Mouse (Mus musculus) hindbrain, embryonic 12.5 days (tissue): ENCODE measurements around the gene Pald1. TPM values are rescaled to one million over a fixed set of nuclear protein-coding genes. Genes with fewer than 3 reads are reported as not detected.

Source experiments
- ATAC-seq: fragments of 200-750 bp; cut with Nextera tagmentation; 2 replicates; pipeline ENCODE4 v1.8.0; 2017; ENCODE audit warnings: moderate TSS enrichment; ENCODE audit not compliant: low FRiP score
- H3K27ac ChIP-seq: fragments of 300-500 bp; sonication (generic); 2 replicates; pipeline ENCODE4 v1.5.1; 2016; ENCODE audit warnings: mild to moderate bottlenecking
- H3K27me3 ChIP-seq: fragments of 300-500 bp; sonication (generic); 2 replicates; pipeline ENCODE4 v1.6.1; 2016; ENCODE audit warnings: mild to moderate bottlenecking
- H3K36me3 ChIP-seq: fragments of 300-500 bp; sonication (generic); 2 replicates; pipeline ENCODE4 v1.6.1; 2016; ENCODE audit warnings: mild to moderate bottlenecking
- H3K4me1 ChIP-seq: fragments of 300-500 bp; sonication (generic); 2 replicates; pipeline ENCODE4 v1.6.1; 2016
- H3K4me2 ChIP-seq: fragments of 300-500 bp; sonication (generic); replicated peaks from 2 replicates; pipeline ENCODE4 v1.6.1; 2016; ENCODE audit warnings: mild to moderate bottlenecking
- H3K4me3 ChIP-seq: fragments of 300-500 bp; sonication (generic); 2 replicates; pipeline ENCODE4 v1.5.1; 2016; ENCODE audit warnings: mild to moderate bottlenecking
- H3K9ac ChIP-seq: fragments of 300-500 bp; sonication (generic); 2 replicates; pipeline ENCODE4 v1.6.1; 2016; ENCODE audit warnings: mild to moderate bottlenecking, moderate library complexity
- H3K9me3 ChIP-seq: fragments of 300-500 bp; sonication (generic); replicated peaks from 2 replicates; pipeline ENCODE4 v1.6.1; 2016; ENCODE audit warnings: mild to moderate bottlenecking
- WGBS: fragments of 180-500 bp; shearing (Covaris S2); methylation state at CpG from one replicate; pipeline ENCODE4 v1.1.7; 2016; 5-methylcytosine and 5-hydroxymethylcytosine counted together
- polyA plus RNA-seq: library from polyadenylated mRNA; unstranded; fragments of >200 nt; fragmentation: Nextera tagmentation; extraction: Ambion mirVana; gene quantifications from 2 replicates; pipeline ENCODE4 v1.2.1, GENCODE M21; 2016

The Pald1 gene
- polyA plus RNA-seq, 1 experiment from 2014 or later: 39.3 TPM

DNA sequence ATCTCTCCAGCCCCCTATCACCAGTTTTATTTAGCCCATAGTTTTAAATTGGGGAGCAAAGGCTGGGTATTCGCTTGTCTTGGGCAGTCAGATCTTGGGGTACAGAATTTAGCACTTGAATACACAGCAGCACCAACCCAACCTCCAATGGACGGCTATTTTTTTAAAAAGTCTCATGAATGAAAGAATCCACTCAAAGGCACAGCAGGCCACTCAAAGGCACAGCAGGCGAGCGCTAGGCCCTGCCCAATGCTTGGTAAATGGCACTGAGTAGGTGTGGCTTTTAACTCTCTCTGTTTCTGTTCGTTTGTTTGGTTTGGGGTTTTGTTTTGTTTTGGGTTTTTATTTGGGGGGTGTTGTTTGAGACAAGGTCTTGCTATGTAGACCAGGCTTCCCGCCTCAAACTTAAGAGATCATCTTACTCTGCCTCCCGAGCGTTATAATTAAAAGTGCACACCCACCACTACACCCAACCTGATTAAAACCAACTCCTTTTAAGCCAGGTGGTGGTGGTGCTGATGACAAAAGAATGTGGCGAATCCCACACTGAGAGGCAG lies 67.9 kb downstream of the Pald1 start:
- no peak for ATAC-seq
- Histone ChIP-seq H3K9me3 (no peaks in the 10 kb centered on the region), H3K4me1 (0 out of 2 replicates have a peak, but pooled peaks cover 5% of the 10 kb centered on the region), H3K27ac (no peak overlapping the region), H3K4me3 (no peak overlapping the region), H3K27me3 (no peaks in the 10 kb centered on the region), H3K9ac (no peak overlapping the region), H3K36me3 (peaks cover 12% of the 10 kb centered on the region; the same call in 1 of the 2 replicates), H3K4me2 (no peak overlapping the region)
- 15% methylated on average over 9 of the region's 9 CpGs for WGBS

DNA sequence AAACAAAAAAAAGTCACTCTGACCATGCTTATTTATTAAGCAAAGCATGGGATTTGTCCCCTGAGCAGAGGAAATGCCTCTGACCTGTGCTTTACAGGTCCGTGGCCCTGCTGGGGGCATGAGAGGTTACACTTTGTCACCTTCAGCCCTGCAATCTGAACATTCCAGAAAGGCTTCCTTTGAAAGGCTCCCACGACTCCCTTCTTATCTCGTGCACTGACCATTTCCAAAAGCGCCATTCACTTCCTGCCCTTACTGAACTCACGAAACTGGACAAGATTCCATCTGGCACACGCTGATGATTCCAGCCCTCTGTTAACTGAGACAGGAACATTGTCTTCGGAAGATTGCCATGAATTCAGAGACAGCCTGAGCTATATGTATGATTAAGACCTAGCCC lies 69.6 kb downstream of the Pald1 start:
- no peak overlapping the region for H3K27ac ChIP-seq
- H3K4me1 ChIP-seq: 0 out of 2 replicates have a peak, but pooled peaks cover 5% of the 10 kb centered on the region
- H3K36me3 ChIP-seq: no peaks in the 10 kb centered on the region
- H3K27me3 ChIP-seq: no peaks in the 10 kb centered on the region
- no peak overlapping the region for H3K4me3 ChIP-seq
- ATAC-seq: no peak
- no peaks in the 10 kb centered on the region for H3K9me3 ChIP-seq
- no peak overlapping the region for H3K9ac ChIP-seq
- 68% methylated on average over 7 of the region's 7 CpGs for WGBS
- H3K4me2 ChIP-seq: no peak overlapping the region

DNA sequence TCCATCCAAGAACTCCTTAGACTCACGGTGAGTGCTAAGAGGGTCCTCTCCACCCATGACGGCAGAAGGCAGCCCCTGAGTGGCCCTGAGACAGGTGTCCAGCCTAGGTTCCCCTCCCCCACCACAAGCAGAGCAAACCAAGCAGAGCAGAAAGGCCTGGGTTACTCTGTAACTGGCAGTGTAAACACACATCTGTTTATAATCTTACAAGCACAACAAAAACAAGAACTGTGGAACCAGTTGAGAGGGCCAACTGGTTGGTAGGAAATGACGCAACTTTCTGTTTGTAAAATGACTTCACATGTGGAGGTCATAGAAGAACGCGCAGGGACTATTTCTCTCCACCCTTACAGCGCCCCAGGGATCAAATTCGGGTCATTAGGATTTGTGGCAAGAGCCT lies 70.6 kb downstream of the Pald1 start:
- Histone ChIP-seq H3K9me3 (no peaks in the 10 kb centered on the region), H3K27me3 (no peaks in the 10 kb centered on the region), H3K27ac (no peak overlapping the region), H3K36me3 (no peaks in the 10 kb centered on the region), H3K4me1 (0 out of 2 replicates have a peak, but pooled peaks cover 5% of the 10 kb centered on the region), H3K4me2 (no peak overlapping the region), H3K9ac (no peak overlapping the region), H3K4me3 (no peak overlapping the region)
- no peak for ATAC-seq
- WGBS: 59% methylated on average over 7 of the region's 7 CpGs

DNA sequence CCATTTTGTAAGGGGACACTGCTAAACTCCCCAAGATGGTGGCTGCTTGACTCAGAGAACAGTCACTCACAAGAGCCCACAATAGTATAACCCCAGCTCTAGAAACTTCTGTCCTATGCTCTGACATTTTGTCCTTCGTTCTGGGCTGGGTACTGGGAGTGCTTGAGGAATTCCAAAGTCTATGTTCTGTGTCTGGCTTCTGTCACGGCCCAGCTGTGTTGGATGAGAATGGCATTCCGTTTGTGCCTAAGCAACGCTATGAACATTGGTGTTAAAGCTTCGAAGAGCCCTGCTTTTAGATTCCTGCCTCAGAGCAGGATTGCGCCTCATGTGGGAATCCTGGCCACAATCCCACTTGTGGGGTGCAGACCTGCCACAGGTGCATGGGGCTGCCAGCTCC lies 71.2 kb downstream of the Pald1 start:
- H3K4me3 ChIP-seq: no peak overlapping the region
- 0 out of 2 replicates have a peak, but pooled peaks cover 5% of the 10 kb centered on the region for H3K4me1 ChIP-seq
- no peaks in the 10 kb centered on the region for H3K27me3 ChIP-seq
- 86% methylated on average over 6 of the region's 6 CpGs for WGBS
- no peak for ATAC-seq
- no peaks in the 10 kb centered on the region for H3K9me3 ChIP-seq
- no peak overlapping the region for H3K4me2 ChIP-seq
- H3K36me3 ChIP-seq: no peaks in the 10 kb centered on the region
- H3K9ac ChIP-seq: no peak overlapping the region
- no peak overlapping the region for H3K27ac ChIP-seq

DNA sequence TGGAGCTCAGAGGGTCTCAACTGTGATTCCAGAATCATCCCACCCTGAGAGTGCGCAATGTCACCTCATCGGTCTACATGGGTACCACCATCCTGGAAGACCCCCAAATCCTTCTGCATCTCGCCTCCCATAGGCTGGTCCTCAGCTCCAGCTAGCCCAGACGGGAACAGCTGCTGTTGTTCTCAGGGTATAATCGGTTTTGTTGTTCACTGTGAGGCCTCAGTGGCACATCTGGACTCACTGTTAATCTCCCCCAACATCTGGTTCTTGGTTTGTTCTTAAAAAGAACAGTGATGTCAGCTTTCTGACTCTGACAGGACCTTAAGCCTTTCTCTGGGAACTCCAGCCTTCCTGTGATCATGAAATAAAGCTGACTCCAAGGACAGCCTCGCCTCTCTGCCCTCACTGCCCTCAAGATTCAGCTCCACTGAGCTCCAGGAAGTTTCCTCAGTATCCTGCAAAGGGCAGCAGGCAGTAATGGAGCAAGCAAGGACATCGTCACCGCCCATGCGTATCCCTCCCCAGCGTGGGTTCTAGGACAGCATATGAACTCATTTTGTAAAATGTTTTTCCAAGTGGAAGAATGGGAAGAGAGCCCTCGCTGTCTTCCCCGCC lies 74.5 kb downstream of the Pald1 start:
- H3K9me3 ChIP-seq: no peaks in the 10 kb centered on the region
- H3K9ac ChIP-seq: no peak overlapping the region
- H3K4me2 ChIP-seq: no peak overlapping the region
- ATAC-seq: no peak
- no peaks in the 10 kb centered on the region for H3K27me3 ChIP-seq
- no peak overlapping the region for H3K27ac ChIP-seq
- no peaks in the 10 kb centered on the region for H3K36me3 ChIP-seq
- H3K4me3 ChIP-seq: no peak overlapping the region
- no peaks in the 10 kb centered on the region for H3K4me1 ChIP-seq
- 54% methylated on average over 12 of the region's 12 CpGs for WGBS

GRCm38 (mm10) chr10:61305928-61306590 lies 77.3 kb downstream of the Pald1 start:
- Histone ChIP-seq H3K27me3 (no peaks in the 10 kb centered on the region), H3K9me3 (no peaks in the 10 kb centered on the region), H3K9ac (no peak overlapping the region), H3K4me3 (no peak overlapping the region), H3K27ac (no peak overlapping the region), H3K4me2 (no peak overlapping the region), H3K4me1 (no peaks in the 10 kb centered on the region), H3K36me3 (no peaks in the 10 kb centered on the region)
- no peak for ATAC-seq
- WGBS: 80% methylated on average over 13 of the region's 13 CpGs

DNA sequence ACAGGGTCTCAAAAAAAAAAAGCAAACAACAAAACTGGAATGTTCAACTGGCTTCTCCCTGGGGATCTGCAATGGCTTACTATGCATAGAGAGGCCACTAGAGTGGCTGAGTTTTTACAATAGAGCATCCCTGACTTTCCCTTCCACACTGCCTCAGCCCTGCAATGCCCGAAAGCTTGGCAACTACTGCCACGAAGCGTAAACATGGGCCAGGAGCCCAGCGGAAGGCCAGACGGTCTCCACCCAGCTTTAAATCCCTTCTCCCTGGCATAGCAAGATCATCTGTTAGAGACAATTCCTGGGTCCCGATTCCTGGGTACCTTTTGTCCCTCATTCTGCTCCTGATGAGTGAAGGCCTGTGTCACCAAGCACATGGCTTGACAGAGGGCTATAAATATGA lies 79.3 kb downstream of the Pald1 start:
- Histone ChIP-seq H3K4me3 (no peak overlapping the region), H3K4me1 (no peaks in the 10 kb centered on the region), H3K27ac (no peak overlapping the region), H3K9me3 (no peaks in the 10 kb centered on the region), H3K27me3 (no peaks in the 10 kb centered on the region), H3K36me3 (no peaks in the 10 kb centered on the region), H3K9ac (no peak overlapping the region), H3K4me2 (no peak overlapping the region)
- no peak for ATAC-seq
- 80% methylated on average over 6 of the region's 6 CpGs for WGBS

DNA sequence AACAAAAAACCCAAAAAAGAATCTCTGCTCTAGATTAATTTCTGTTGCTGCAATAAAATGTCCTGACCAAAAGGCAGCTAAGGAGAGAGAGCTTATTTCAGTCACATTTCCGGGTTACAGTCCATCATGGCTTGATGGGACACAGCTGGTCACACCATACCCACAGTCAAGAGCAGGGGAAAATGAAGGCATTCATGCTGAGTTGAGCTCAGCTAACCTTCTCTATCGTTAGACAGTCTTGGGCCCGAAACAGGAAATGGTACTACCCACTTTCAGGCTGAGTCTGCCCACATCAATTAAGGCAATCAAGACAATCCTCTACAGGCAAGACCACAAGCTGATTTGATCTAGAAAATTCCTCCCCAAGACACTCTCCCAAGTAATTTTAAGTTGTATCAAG lies 82.3 kb downstream of the Pald1 start:
- Histone ChIP-seq H3K9ac (no peak overlapping the region), H3K27me3 (no peaks in the 10 kb centered on the region), H3K9me3 (no peaks in the 10 kb centered on the region), H3K4me2 (no peak overlapping the region), H3K27ac (no peak overlapping the region), H3K36me3 (no peaks in the 10 kb centered on the region), H3K4me1 (no peaks in the 10 kb centered on the region), H3K4me3 (no peak overlapping the region)
- no peak for ATAC-seq
- WGBS: 91% methylated on average over 3 of the region's 3 CpGs

DNA sequence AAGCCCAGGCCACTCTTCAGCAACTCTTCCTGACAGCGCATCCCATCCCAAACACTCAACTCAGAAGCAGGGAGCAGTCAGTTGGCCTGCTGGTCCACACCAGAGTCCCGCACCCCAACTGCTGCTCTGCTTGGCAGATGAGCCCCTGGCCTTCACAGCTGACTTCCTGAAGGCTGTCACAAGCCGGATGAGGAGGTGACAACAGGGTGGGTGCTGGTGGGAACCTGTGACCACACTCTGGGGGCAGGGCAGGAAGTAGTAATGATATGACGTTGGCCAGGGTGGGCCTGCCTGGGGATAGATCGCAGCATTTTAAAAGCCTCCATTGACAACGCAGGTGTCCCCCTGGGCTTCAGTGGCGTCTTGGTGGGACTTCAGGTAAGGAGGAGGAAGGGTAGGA lies 85.9 kb downstream of the Pald1 start, which contains the start of gene Prf1:
Gene Prf1, plus strand, starts transcription at position 357 of the 400 bp plus-strand sequence.
- Histone ChIP-seq H3K27me3 (no peaks in the 10 kb centered on the region), H3K4me2 (no peak within 1 kb of the TSS), H3K27ac (no peak within 1 kb of the TSS), H3K9me3 (no peaks in the 10 kb centered on the region), H3K36me3 (no peaks in the 10 kb centered on the region), H3K9ac (no peak within 1 kb of the TSS), H3K4me3 (no peak within 1 kb of the TSS), H3K4me1 (no peaks in the 10 kb centered on the region)
- no peak for ATAC-seq
- 82% methylated on average over 7 of the region's 7 CpGs for WGBS

- no peaks in the 10 kb centered on the region for H3K9me3 ChIP-seq
- no peak overlapping the region for H3K4me3 ChIP-seq
- no peaks in the 10 kb centered on the region for H3K36me3 ChIP-seq
- no peak overlapping the region for H3K27ac ChIP-seq
- 85% methylated on average over 8 of the region's 8 CpGs for WGBS
- no peak for ATAC-seq
- no peaks in the 10 kb centered on the region for H3K27me3 ChIP-seq
- H3K4me2 ChIP-seq: no peak overlapping the region
- H3K4me1 ChIP-seq: no peaks in the 10 kb centered on the region
- H3K9ac ChIP-seq: no peak overlapping the region
Observed at GRCm38 (mm10) chr10:61296713-61297445, 86.5 kb downstream of the Pald1 start.

DNA sequence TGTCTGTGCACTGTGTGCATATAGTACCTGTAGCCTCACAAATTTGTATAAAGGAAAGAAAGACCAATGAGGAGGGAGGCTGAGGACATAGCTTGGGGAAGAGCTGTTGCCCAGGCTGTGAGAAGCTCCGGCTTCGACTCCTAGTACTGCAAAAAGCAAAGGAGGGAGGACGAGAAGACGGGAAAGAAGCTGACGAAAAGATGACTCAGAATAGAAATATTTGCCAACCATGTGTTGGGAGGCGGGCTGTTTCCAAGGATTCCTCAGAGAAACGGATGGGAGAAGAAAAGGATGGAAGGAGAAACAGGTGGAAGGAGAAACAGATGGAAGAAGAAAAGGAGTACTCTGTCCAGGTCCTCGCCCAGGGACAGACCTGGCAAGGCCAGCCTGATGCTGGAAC lies 89.1 kb downstream of the Pald1 start:
- Histone ChIP-seq H3K27me3 (no peaks in the 10 kb centered on the region), H3K36me3 (no peaks in the 10 kb centered on the region), H3K4me3 (no peak overlapping the region), H3K9me3 (no peaks in the 10 kb centered on the region), H3K4me2 (no peak overlapping the region), H3K4me1 (no peaks in the 10 kb centered on the region), H3K27ac (no peak overlapping the region), H3K9ac (no peak overlapping the region)
- 84% methylated on average over 8 of the region's 8 CpGs for WGBS
- no peak for ATAC-seq

GRCm38 (mm10) chr10:61290479-61290878 lies 92.9 kb downstream of the Pald1 start:
- WGBS: 37% methylated on average over 2 of the region's 2 CpGs
- no peak for ATAC-seq

More at GRCm38 (mm10) chr10:61290479-61290878, 92.9 kb downstream of the Pald1 start:
- H3K9ac ChIP-seq: no peak overlapping the region
- no peaks in the 10 kb centered on the region for H3K27me3 ChIP-seq
- no peaks in the 10 kb centered on the region for H3K9me3 ChIP-seq
- no peak overlapping the region for H3K4me2 ChIP-seq
- H3K4me1 ChIP-seq: no peaks in the 10 kb centered on the region
- H3K4me3 ChIP-seq: no peak overlapping the region
- H3K36me3 ChIP-seq: no peaks in the 10 kb centered on the region
- no peak overlapping the region for H3K27ac ChIP-seq
